Mouse (Mus musculus): ENCODE results near the gene Sfxn2. TPM values are rescaled to one million over a fixed set of nuclear protein-coding genes. Genes with fewer than 3 reads are reported as not detected.
"Not testable (repeated sequence)": the region's sequence is repeated elsewhere in the genome, so short reads cannot be mapped to it uniquely, and the experiment has no call there.

Gene Sfxn2
- total and polyA plus RNA-seq, 3 experiments, result 20.3 to 36.6 (median 21.2) TPM

- TF ChIP-seq MYC (IDR thresholded peaks at IDR 0.05; ENCODE audit: low read depth, low read length) (peak; percentile 67), TBP (IDR thresholded peaks at IDR 0.05; ENCODE audit: low read depth, low read length) (peak; percentile 85), ZNF384 (IDR thresholded peaks at IDR 0.05; ENCODE audit: low read depth, low read length) (peak; percentile 56), CTCF (IDR thresholded peaks at IDR 0.05 in 2 of 3, conservative IDR thresholded peaks at IDR 0.05 in 1 of 3; ENCODE audit: control insufficient read depth in 1 of 3, insufficient read depth in 1 of 3, low read depth in 2 of 3, low read length in 3 of 3, poor library complexity in 1 of 3, severe bottlenecking in 1 of 3) (peak in 1 of 3 experiments; percentile 16; a peak in 1 of 6 replicates), SIN3A (IDR thresholded peaks at IDR 0.05; ENCODE audit: low read length) (peak; percentile 18; the same call in 1 of the 2 replicates)
- not testable (repeated sequence) for H3K9me3 ChIP-seq (replicated peaks; ENCODE audit: insufficient read depth, low read length); H3K79me2 ChIP-seq (ENCODE audit: control insufficient read depth, insufficient read depth, low read length, poor library complexity); H3K27me3 ChIP-seq (ENCODE audit: control insufficient read depth in 1 of 2, insufficient read depth in 2 of 2, low read length in 2 of 2); H3K27ac ChIP-seq (ENCODE audit: control insufficient read depth, low read depth, low read length)
- Histone ChIP-seq H3K9ac (ENCODE audit: control insufficient read depth, low read depth, low read length, poor library complexity, severe bottlenecking) (peak overlapping the region; percentile 68), H3K4me1 (ENCODE audit: control insufficient read depth in 1 of 2, insufficient read depth in 2 of 2, low read length in 2 of 2) (peaks cover 8 to 15% of the 10 kb centered on the region in 2 experiments), H3K4me3 (ENCODE audit: control insufficient read depth in 1 of 2, insufficient read depth in 1 of 2, low read depth in 2 of 2, low read length in 2 of 2) (peak overlapping the region; percentile 73 to 81), H3K36me3 (ENCODE audit: control insufficient read depth in 1 of 2, insufficient read depth in 2 of 2, low read length in 2 of 2) (peaks cover 0 to 19% of the 10 kb centered on the region in 2 experiments; a peak in 2 of 4 replicates)
- peak; percentile 59 for DNase-seq (ENCODE audit: low read depth, low spot score)
Observed at GRCm38 (mm10) chr19:46571211-46571877, 1.8 kb upstream of the Sfxn2 start.

- Histone ChIP-seq H3K9ac (ENCODE audit: control insufficient read depth, low read depth, low read length, poor library complexity, severe bottlenecking) (peak overlapping the region; percentile 68), H3K36me3 (ENCODE audit: control insufficient read depth in 1 of 2, insufficient read depth in 2 of 2, low read length in 2 of 2) (peaks cover 0 to 19% of the 10 kb centered on the region in 2 experiments; a peak in 2 of 4 replicates), H3K4me1 (ENCODE audit: control insufficient read depth in 1 of 2, insufficient read depth in 2 of 2, low read length in 2 of 2) (peaks cover 8 to 15% of the 10 kb centered on the region in 2 experiments), H3K9me3 (replicated peaks; ENCODE audit: insufficient read depth, low read length) (no peaks in the 10 kb centered on the region), H3K27ac (ENCODE audit: control insufficient read depth, low read depth, low read length) (no peak overlapping the region), H3K79me2 (ENCODE audit: control insufficient read depth, insufficient read depth, low read length, poor library complexity) (peaks cover 5% of the 10 kb centered on the region), H3K4me3 (ENCODE audit: control insufficient read depth in 1 of 2, insufficient read depth in 1 of 2, low read depth in 2 of 2, low read length in 2 of 2) (peak overlapping the region; percentile 73 to 81), H3K27me3 (ENCODE audit: control insufficient read depth in 1 of 2, insufficient read depth in 2 of 2, low read length in 2 of 2) (no peaks in the 10 kb centered on the region)
- DNase-seq (ENCODE audit: low read depth, low spot score), result peak; percentile 48
- TF ChIP-seq BHLHE40 (IDR thresholded peaks at IDR 0.05; ENCODE audit: borderline replicate concordance, low read depth, low read length) (no peak), GABPA (IDR thresholded peaks at IDR 0.05; ENCODE audit: low read depth, low read length) (no peak), NELFE (IDR thresholded peaks at IDR 0.05; ENCODE audit: low read depth, low read length) (no peak), MXI1 (IDR thresholded peaks at IDR 0.05; ENCODE audit: low read depth, low read length) (no peak), ZKSCAN1 (IDR thresholded peaks at IDR 0.05; ENCODE audit: low read depth, low read length) (no peak), POLR2A (IDR thresholded peaks at IDR 0.05; ENCODE audit: control insufficient read depth in 1 of 2, insufficient read depth in 1 of 2, low read depth in 1 of 2, low read length in 2 of 2, poor library complexity in 1 of 2) (no peak), ZNF384 (IDR thresholded peaks at IDR 0.05; ENCODE audit: low read depth, low read length) (no peak), MAZ (IDR thresholded peaks at IDR 0.05; ENCODE audit: low read depth, low read length) (no peak), EP300 (IDR thresholded peaks at IDR 0.05; ENCODE audit: low read depth in 1 of 2, low read length in 2 of 2) (no peak), KAT2A (conservative IDR thresholded peaks at IDR 0.05; ENCODE audit: low read depth, low read length) (no peak), E2F4 (IDR thresholded peaks at IDR 0.05; ENCODE audit: borderline replicate concordance, low read depth, low read length) (no peak), UBTF (IDR thresholded peaks at IDR 0.05; ENCODE audit: borderline replicate concordance, insufficient read depth, low read depth, low read length) (no peak)
Observed at GRCm38 (mm10) chr19:46571878-46572244, 1.3 kb upstream of the Sfxn2 start.

Data from MEL (cell line).